Mouse (Mus musculus) midbrain, embryonic 11.5 days (tissue): ENCODE results near the gene Slc35d2. TPM values are rescaled to one million over a fixed set of nuclear protein-coding genes. Genes with fewer than 3 reads are reported as not detected.

Experiments used
- ATAC-seq: fragments of 200-750 bp; cut with Nextera tagmentation; 2 replicates; pipeline ENCODE4 v1.8.0; 2017; ENCODE audit warnings: moderate TSS enrichment, moderate library complexity; ENCODE audit not compliant: low FRiP score
- DNase-seq: peaks from one replicate; pipeline ENCODE4 v3.0.0; 2015; ENCODE audit warnings: low spot score; ENCODE audit errors: missing footprints
- H3K27ac ChIP-seq: fragments of 300-500 bp; sonication (generic); 2 replicates; pipeline ENCODE4 v1.5.1; 2014; ENCODE audit warnings: low read depth, low read length
- H3K27me3 ChIP-seq: fragments of 300-500 bp; sonication (generic); 2 replicates; pipeline ENCODE4 v1.6.1; 2014; ENCODE audit warnings: mild to moderate bottlenecking, low read length, moderate library complexity, mixed read lengths; ENCODE audit not compliant: control insufficient read depth, insufficient read depth
- H3K36me3 ChIP-seq: fragments of 300-500 bp; sonication (generic); 2 replicates; pipeline ENCODE4 v1.6.1; 2014; ENCODE audit warnings: mild to moderate bottlenecking, low read length, moderate library complexity, mixed read lengths; ENCODE audit not compliant: control insufficient read depth, insufficient read depth
- H3K4me1 ChIP-seq: fragments of 300-500 bp; sonication (generic); 2 replicates; pipeline ENCODE4 v1.6.1; 2014; ENCODE audit warnings: low read length; ENCODE audit not compliant: control insufficient read depth, insufficient read depth
- H3K4me2 ChIP-seq: fragments of 300-500 bp; sonication (generic); 2 replicates; pipeline ENCODE4 v1.6.1; 2014; ENCODE audit warnings: mild to moderate bottlenecking, moderate library complexity
- H3K4me3 ChIP-seq: fragments of 300-500 bp; sonication (generic); 2 replicates; pipeline ENCODE4 v1.5.1; 2014; ENCODE audit warnings: low read depth, low read length
- H3K9ac ChIP-seq: fragments of 300-500 bp; sonication (generic); 2 replicates; pipeline ENCODE4 v1.6.1; 2014; ENCODE audit warnings: low read length
- H3K9me3 ChIP-seq: fragments of 300-500 bp; sonication (generic); 2 replicates; pipeline ENCODE4 v1.6.1; 2016; ENCODE audit warnings: low read length; ENCODE audit not compliant: control insufficient read depth
- WGBS: fragments of 180-500 bp; shearing (Covaris S2); extraction: QIAGEN DNeasy Blood & Tissue Kit; methylation state at CpG from one replicate; pipeline ENCODE4 v1.1.7; 2014; 5-methylcytosine and 5-hydroxymethylcytosine counted together
- polyA plus RNA-seq: library from polyadenylated mRNA; unstranded; fragments of >200 nt; fragmentation: Nextera tagmentation; extraction: Ambion mirVana; gene quantifications from 2 replicates; pipeline ENCODE4 v1.2.1, GENCODE M21; 2014

The Slc35d2 gene
- polyA plus RNA-seq, 1 experiment from 2014 or later, result 2.9 TPM

GRCm38 (mm10) chr13:64155171-64155571, 26.0 kb upstream of the Slc35d2 start:
- H3K9ac ChIP-seq, result no peak overlapping the region
- H3K36me3 ChIP-seq, result no peaks in the 10 kb centered on the region
- H3K27ac ChIP-seq, result no peak overlapping the region
- H3K27me3 ChIP-seq, result no peaks in the 10 kb centered on the region
- 13% methylated on average over 1 of the region's 1 CpGs for WGBS
- ATAC-seq (no peak), DNase-seq (peak; percentile 75)
- no peaks in the 10 kb centered on the region for H3K9me3 ChIP-seq
- H3K4me1 ChIP-seq, result peaks cover 14% of the 10 kb centered on the region
- H3K4me2 ChIP-seq, result peak overlapping the region; percentile 11; the same call in 1 of the 2 replicates
- no peak overlapping the region for H3K4me3 ChIP-seq

GRCm38 (mm10) chr13:64154651-64155050, 25.5 kb upstream of the Slc35d2 start:
- no peak overlapping the region for H3K9ac ChIP-seq
- WGBS, result 65% methylated on average over 2 of the region's 2 CpGs
- H3K4me2 ChIP-seq, result no peak overlapping the region
- peak; percentile 81 for DNase-seq
- H3K36me3 ChIP-seq, result no peaks in the 10 kb centered on the region
- ATAC-seq, result no peak
- H3K4me1 ChIP-seq, result peaks cover 17% of the 10 kb centered on the region
- no peak overlapping the region for H3K4me3 ChIP-seq
- H3K9me3 ChIP-seq, result no peaks in the 10 kb centered on the region
- H3K27ac ChIP-seq, result no peak overlapping the region
- no peaks in the 10 kb centered on the region for H3K27me3 ChIP-seq

- Histone ChIP-seq H3K4me3 (peak overlapping the region; percentile 90), H3K36me3 (no peaks in the 10 kb centered on the region), H3K9me3 (no peaks in the 10 kb centered on the region), H3K27ac (no peak overlapping the region), H3K27me3 (no peaks in the 10 kb centered on the region), H3K4me2 (peak overlapping the region; percentile 89), H3K4me1 (peaks cover 17% of the 10 kb centered on the region), H3K9ac (peak overlapping the region; percentile 56)
- 1% methylated on average over 18 of the region's 18 CpGs for WGBS
- DNase-seq, result peak; percentile 94
- ATAC-seq, result peak; percentile 38
Measured at GRCm38 (mm10) chr13:64153751-64154267, 24.6 kb upstream of the Slc35d2 start.

DNA sequence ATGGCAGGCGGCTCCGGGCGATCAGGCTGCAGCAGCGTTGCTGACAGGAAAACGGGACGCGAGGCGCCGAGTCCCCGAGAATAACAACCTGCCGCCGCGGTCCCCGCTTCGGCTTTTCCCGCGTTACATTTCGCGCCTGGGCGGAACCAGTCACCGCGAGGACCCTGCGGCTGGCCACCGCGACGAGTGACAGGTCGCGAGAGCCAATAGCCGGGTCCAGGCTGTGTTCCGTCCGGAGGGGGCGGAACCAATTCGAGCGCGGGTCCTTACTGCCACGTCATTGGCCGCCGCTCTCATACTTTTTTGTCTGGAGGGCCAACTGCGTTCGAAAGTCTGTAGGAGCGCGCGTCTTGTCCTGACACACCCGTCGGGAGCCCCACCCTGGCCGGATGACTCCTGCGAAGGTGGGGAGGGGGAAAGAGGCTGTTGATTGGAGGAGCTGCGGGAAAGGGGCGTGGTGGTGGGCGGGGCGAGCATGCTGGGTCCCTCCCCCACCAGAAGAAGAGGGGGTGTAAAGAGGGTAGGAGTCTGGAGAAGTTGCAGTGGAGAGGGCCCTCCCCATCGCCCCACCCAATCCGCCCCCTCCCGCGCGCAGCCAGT, 24.0 kb upstream of the Slc35d2 start, which contains the start of gene Zfp367:
Gene Zfp367 (minus strand): TSS at position 120 of the 600 bp plus-strand sequence.
- peak; percentile 99 for DNase-seq
- H3K36me3 ChIP-seq, result no peaks in the 10 kb centered on the region
- H3K27me3 ChIP-seq, result no peaks in the 10 kb centered on the region
- H3K4me2 ChIP-seq, result peak within 1 kb of the TSS; percentile 89
- peak; percentile 97 for ATAC-seq
- H3K9ac ChIP-seq, result peak within 1 kb of the TSS; percentile 82
- under 1% methylated on average over 55 of the region's 56 CpGs for WGBS
- H3K27ac ChIP-seq, result peak within 1 kb of the TSS; percentile 79
- peaks cover 17% of the 10 kb centered on the region for H3K4me1 ChIP-seq
- H3K9me3 ChIP-seq, result no peaks in the 10 kb centered on the region
- peak within 1 kb of the TSS; percentile 90 for H3K4me3 ChIP-seq

GRCm38 (mm10) chr13:64152671-64153082, 23.5 kb upstream of the Slc35d2 start:
- peak overlapping the region; percentile 82 for H3K9ac ChIP-seq
- peak overlapping the region; percentile 89 for H3K4me2 ChIP-seq
- DNase-seq, result no peak
- ATAC-seq, result peak; percentile 25
- H3K9me3 ChIP-seq, result no peaks in the 10 kb centered on the region
- no peaks in the 10 kb centered on the region for H3K27me3 ChIP-seq
- no peaks in the 10 kb centered on the region for H3K36me3 ChIP-seq
- H3K4me1 ChIP-seq, result peaks cover 17% of the 10 kb centered on the region
- H3K4me3 ChIP-seq, result peak overlapping the region; percentile 90
- WGBS, result under 1% methylated on average over 60 of the region's 61 CpGs
- H3K27ac ChIP-seq, result peak overlapping the region; percentile 79

DNA sequence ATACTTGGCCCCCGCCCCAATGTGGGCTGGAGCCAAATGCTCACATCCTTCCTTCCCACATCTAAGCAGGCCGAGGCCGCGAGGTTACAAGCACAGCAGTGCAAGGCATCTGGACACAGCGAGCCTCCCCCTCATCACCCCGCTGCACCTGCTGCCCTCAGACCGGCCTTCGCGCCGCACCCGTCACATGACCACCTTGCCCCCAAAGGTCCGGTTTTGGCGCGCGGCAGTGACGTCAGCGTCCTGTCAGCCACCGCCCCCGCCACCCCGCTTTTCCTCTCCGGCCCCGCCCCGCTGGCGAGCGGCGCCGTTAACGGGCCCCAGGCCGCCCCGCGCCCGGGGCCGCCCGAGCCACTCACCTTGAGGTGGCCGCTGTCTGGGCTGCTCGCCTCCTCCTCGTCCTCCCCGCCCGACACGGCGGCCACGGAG, 23.1 kb upstream of the Slc35d2 start:
- Histone ChIP-seq H3K9me3 (no peaks in the 10 kb centered on the region), H3K27ac (peak overlapping the region; percentile 79), H3K27me3 (no peaks in the 10 kb centered on the region), H3K4me1 (peaks cover 17% of the 10 kb centered on the region), H3K4me2 (peak overlapping the region; percentile 89), H3K4me3 (peak overlapping the region; percentile 90), H3K9ac (peak overlapping the region; percentile 82), H3K36me3 (no peaks in the 10 kb centered on the region)
- peak; percentile 98 for DNase-seq
- peak; percentile 41 for ATAC-seq
- WGBS, result 0% methylated on average over 37 of the region's 42 CpGs

DNA sequence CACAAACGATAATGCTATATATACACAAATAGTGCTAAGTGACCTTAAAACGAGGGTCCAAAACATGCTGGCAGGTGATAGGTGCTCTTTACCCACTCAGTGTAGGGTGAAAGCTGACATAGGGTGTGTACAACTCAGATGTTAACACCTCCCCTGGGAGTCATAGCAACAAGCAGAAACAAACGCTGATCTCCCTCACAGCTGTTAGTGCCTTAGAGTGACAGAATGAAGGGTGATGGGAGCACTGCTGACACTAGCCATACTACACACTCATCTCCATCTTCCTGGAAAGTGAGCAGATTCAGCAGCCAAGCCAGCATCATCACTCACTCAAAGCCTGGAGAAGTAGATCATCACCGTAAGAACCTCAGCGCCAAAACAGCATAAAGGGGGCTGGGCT, 21.0 kb upstream of the Slc35d2 start:
- 75% methylated on average over 5 of the region's 5 CpGs for WGBS
- Histone ChIP-seq H3K4me3 (no peak overlapping the region), H3K9me3 (no peaks in the 10 kb centered on the region), H3K4me1 (peaks cover 14% of the 10 kb centered on the region), H3K36me3 (no peaks in the 10 kb centered on the region), H3K4me2 (no peak overlapping the region), H3K27me3 (no peaks in the 10 kb centered on the region), H3K27ac (no peak overlapping the region), H3K9ac (no peak overlapping the region)
- no peak for DNase-seq
- no peak for ATAC-seq

DNA sequence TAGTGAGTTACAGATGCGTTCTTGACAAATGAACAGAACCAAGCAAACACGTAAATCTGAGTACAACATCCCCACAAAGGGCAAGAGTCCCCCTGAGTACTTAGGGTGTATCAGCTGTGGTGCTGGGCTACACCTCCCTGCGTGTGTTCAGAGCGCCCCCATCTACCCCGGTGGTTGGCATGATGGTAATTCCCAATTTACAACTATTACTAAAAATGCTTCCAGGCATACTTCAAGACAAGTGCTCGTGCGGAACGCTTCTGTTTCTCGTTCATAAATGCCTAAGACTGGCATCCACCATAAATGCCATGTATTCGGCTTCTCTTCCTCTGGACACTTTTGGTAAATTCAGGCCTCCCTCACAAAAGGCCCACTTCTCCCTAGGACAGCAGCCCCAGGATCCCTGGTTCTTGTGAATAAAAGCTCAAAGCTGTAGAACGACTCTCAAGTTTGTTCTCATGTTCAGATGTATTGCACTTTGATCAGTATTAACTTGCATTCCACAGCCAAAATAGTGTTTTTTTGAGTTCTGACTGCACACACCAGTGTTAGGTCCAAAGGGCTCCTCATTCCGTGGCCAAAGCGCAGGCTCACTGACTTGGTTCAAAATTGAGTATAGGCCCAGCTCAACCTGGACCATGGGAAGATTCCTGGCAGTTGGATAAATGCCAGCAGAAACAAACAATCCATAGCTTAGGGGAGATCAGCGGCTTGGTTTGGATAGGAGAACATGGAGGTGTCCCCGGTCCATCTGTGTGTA, 628 bp upstream of the Slc35d2 start:
- 0 out of 2 replicates have a peak, but pooled peaks cover 2% of the 10 kb centered on the region for H3K4me1 ChIP-seq
- peaks cover 3% of the 10 kb centered on the region; the same call in 1 of the 2 replicates for H3K36me3 ChIP-seq
- no peaks in the 10 kb centered on the region for H3K27me3 ChIP-seq
- ATAC-seq (peak; percentile 65; the same call in 1 of the 2 replicates), DNase-seq (peak; percentile 91)
- no peaks in the 10 kb centered on the region for H3K9me3 ChIP-seq
- peak overlapping the region; percentile 78 for H3K4me2 ChIP-seq
- H3K4me3 ChIP-seq, result peak overlapping the region; percentile 44
- H3K9ac ChIP-seq, result peak overlapping the region; percentile 60; the same call in 1 of the 2 replicates
- WGBS, result 50% methylated on average over 15 of the region's 15 CpGs
- no peak overlapping the region for H3K27ac ChIP-seq

- Histone ChIP-seq H3K9ac (no peak overlapping the region), H3K36me3 (no peaks in the 10 kb centered on the region), H3K9me3 (peaks cover 3% of the 10 kb centered on the region; the same call in 1 of the 2 replicates), H3K4me1 (0 out of 2 replicates have a peak, but pooled peaks cover 2% of the 10 kb centered on the region), H3K4me3 (no peak overlapping the region), H3K27me3 (no peaks in the 10 kb centered on the region), H3K27ac (no peak overlapping the region), H3K4me2 (no peak overlapping the region)
- ATAC-seq (no peak), DNase-seq (no peak)
- 55% methylated on average over 4 of the region's 4 CpGs for WGBS
Measured at GRCm38 (mm10) chr13:64126316-64126715, 2.9 kb downstream of the Slc35d2 start.
